Mouse (Mus musculus): ENCODE measurements around the gene Notch2. TPM values are rescaled to one million over a fixed set of nuclear protein-coding genes. Genes with fewer than 3 reads are reported as not detected.

The Notch2 gene
- polyA plus RNA-seq, 1 experiment from 2014 or later: 15.6 TPM

DNA sequence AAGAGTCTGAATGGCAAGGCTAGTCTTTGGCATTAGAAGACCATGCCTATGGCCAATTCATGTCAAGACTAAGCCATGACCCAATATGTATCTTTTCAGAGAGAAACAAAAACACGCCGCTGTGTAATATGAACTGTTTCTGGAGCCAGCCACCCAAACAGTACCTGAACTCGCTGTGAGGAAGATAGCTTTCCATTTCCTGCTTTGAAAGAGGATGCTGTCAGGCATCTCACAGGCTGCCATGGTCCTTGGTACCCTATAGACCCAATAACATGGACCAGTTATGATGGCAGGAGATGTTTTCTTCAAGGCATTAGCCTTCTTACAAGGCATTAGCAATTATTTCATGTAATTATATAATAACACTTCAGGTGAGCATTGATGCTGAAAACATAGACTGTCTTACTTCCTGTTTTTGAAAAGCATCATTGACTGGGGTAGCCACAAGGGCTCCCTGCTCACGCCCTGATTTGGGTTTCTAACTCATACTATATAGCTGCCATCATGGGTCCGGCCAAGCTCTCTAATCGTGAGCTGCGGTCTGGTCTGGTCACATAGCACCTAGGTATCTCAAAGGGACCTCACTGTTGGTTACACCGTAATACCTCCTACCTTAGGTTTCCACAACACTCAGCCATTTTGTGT lies 32.5 kb upstream of the Notch2 start:
- H3K27me3 ChIP-seq (ENCODE audit: insufficient read depth, poor library complexity, severe bottlenecking): no peaks in the 10 kb centered on the region
- H3K9me3 ChIP-seq: no peaks in the 10 kb centered on the region
- 93% methylated on average over 8 of the region's 8 CpGs for WGBS
- peaks cover 3% of the 10 kb centered on the region; the same call in 1 of the 2 replicates for H3K4me1 ChIP-seq (replicated peaks)
- DNase-seq (ENCODE audit: low spot score): no peak
- no peaks in the 10 kb centered on the region for H3K36me3 ChIP-seq
- H3K4me3 ChIP-seq: no peak overlapping the region
- H3K27ac ChIP-seq: no peak overlapping the region

DNA sequence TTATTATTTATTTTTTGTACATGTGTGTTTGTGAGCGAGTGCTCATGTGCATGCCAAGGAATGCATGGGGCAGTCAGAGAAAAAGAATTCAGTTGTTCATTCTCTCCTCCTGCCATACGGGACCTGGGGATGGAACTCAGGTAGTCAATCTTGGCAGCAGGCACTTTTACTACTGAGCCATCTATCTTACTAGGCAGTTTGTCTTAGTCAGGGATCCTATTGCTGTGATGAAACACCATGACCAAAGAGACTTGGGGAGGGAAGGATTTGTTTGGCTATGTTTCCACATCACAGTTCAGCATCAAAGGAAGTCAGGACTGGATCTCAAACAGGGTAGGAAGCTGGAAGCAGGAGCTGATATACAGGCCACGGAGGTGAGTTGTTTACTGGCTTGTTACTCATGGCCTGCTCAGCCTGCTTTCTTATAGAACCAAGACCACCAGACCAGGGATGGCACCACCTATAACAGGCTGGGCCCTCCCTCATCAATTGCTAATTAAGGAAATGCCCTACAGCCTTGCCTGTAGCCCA lies 31.9 kb upstream of the Notch2 start:
- no peak for DNase-seq (ENCODE audit: low spot score)
- Histone ChIP-seq H3K9me3 (no peaks in the 10 kb centered on the region), H3K36me3 (no peaks in the 10 kb centered on the region), H3K4me3 (no peak overlapping the region), H3K27me3 (ENCODE audit: insufficient read depth, poor library complexity, severe bottlenecking) (no peaks in the 10 kb centered on the region), H3K4me1 (replicated peaks) (peaks cover 3% of the 10 kb centered on the region; the same call in 1 of the 2 replicates), H3K27ac (no peak overlapping the region)
- WGBS: 86% methylated on average over 3 of the region's 3 CpGs

DNA sequence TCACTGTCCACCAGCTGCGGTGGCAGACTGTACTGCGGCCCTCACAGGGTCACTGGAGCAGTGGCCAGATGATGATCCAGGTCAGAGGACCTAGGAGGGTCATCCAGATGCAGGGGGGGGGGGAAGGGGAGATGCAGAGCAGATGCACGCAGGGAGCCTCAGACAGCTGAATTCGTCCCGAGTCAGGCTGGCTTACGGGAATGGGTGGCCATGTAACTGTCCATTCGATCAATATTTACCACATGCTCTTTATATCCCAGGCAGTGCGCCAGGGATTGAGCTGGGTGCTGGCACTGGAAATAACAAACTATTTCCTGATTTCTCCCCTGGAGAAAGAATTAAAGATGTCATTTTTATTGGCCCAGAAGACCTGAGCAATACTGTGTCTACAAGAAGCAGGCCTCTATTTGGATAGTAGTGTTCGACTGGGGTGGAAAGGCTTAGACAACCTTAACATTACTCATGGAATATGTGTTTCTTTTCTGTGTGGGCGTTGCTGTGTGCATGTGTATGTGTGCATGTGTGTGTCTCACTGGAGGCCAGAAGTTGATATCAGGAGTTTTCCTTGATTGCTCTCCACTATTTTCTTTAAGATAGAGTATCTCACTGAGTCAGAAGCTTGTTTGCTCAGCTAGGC lies 28.3 kb upstream of the Notch2 start:
- WGBS: 84% methylated on average over 10 of the region's 10 CpGs
- Histone ChIP-seq H3K27ac (no peak overlapping the region), H3K4me1 (replicated peaks) (peaks cover 3% of the 10 kb centered on the region; the same call in 1 of the 2 replicates), H3K9me3 (no peaks in the 10 kb centered on the region), H3K27me3 (ENCODE audit: insufficient read depth, poor library complexity, severe bottlenecking) (no peaks in the 10 kb centered on the region), H3K36me3 (no peaks in the 10 kb centered on the region), H3K4me3 (no peak overlapping the region)
- DNase-seq (ENCODE audit: low spot score): no peak

DNA sequence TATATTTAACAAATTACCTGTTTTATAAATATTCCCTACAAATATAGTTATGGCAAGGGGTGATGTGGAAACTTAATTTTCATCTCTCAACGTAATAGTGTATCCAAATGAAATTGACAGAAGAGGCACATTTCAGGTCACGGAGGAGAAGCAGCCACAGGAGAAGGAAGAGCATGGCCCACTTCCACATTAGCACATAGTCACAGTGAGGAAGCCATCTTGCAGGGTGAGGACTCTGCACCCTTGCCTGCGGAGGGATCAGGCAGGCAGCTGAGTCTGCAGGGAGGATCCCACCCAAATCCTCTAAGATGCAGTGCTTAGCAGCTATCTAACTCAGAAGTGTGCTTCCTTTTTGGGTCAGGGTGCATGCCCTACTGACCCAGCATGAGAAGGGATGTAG lies 27.6 kb upstream of the Notch2 start:
- Histone ChIP-seq H3K27me3 (ENCODE audit: insufficient read depth, poor library complexity, severe bottlenecking) (no peaks in the 10 kb centered on the region), H3K4me1 (replicated peaks) (peaks cover 3% of the 10 kb centered on the region; the same call in 1 of the 2 replicates), H3K27ac (no peak overlapping the region), H3K9me3 (no peaks in the 10 kb centered on the region), H3K4me3 (no peak overlapping the region), H3K36me3 (no peaks in the 10 kb centered on the region)
- DNase-seq (ENCODE audit: low spot score): no peak
- 89% methylated on average over 3 of the region's 3 CpGs for WGBS

DNA sequence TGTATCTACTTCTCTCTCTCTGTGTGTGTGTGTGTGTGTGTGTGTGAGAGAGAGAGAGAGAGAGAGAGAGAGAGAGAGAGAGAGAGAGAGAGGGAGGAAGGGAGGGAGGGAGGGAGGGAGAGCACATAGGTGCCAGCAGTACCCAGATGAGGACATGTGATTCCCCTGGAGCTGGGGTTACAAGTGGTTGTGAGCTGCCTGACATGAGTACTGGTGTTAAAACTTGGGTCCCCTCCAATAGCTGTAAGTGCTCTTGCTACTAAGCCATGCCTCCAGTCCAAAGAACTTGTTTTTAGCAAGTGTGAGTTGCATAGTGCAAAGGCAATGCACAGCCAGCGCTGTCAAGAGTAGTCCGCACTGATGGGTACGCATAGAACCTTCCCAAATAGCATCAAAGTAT lies 26.2 kb upstream of the Notch2 start:
- Histone ChIP-seq H3K36me3 (no peaks in the 10 kb centered on the region), H3K4me3 (no peak overlapping the region), H3K27me3 (ENCODE audit: insufficient read depth, poor library complexity, severe bottlenecking) (no peaks in the 10 kb centered on the region), H3K27ac (no peak overlapping the region), H3K4me1 (replicated peaks) (peaks cover 3% of the 10 kb centered on the region; the same call in 1 of the 2 replicates), H3K9me3 (no peaks in the 10 kb centered on the region)
- DNase-seq (ENCODE audit: low spot score): no peak
- WGBS: 90% methylated on average over 3 of the region's 3 CpGs

DNA sequence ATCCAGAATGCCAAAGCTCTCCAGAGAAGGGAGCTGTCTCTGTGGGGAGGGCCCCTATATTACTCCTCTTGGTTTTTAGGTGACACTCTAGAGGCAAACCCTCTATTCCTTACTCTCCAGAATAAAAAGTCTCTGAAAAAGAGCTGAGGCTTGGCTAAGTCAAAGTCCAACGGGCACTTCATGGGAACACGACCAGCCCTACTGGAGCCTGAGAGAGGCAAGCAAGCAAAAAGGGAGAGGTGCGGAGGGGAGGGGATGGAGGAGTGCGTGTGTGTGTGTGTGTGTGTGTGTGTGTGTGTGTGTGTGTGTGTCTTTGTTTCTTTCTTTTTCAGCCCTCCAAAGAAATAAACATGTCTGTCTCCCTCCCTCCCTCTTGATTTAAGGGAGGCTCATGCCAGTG lies 24.6 kb upstream of the Notch2 start:
- no peaks in the 10 kb centered on the region for H3K27me3 ChIP-seq (ENCODE audit: insufficient read depth, poor library complexity, severe bottlenecking)
- peaks cover 3% of the 10 kb centered on the region; the same call in 1 of the 2 replicates for H3K4me1 ChIP-seq (replicated peaks)
- 67% methylated on average over 4 of the region's 4 CpGs for WGBS
- DNase-seq (ENCODE audit: low spot score): no peak
- no peaks in the 10 kb centered on the region for H3K9me3 ChIP-seq
- H3K36me3 ChIP-seq: no peaks in the 10 kb centered on the region
- H3K4me3 ChIP-seq: no peak overlapping the region
- H3K27ac ChIP-seq: no peak overlapping the region

DNA sequence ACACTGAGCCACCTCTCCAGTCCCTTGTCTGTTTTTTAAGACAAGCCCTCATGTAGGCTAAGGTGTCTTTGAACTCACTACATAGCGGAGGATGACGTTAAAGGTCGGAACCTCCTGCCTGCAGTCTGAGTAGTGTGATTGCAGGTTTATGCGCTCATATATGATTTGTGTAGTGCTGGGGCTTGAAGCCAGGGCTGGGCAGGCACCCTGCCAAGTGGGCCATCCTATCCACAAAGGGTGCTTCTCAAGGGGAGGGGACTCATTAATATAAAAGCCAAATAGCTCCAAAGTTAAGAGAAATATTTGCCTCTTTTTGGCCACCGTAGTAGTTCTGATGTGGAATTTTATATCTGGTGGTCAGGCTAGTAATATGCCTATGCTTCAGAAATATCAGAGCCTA lies 22.8 kb upstream of the Notch2 start:
- Histone ChIP-seq H3K4me3 (no peak overlapping the region), H3K36me3 (no peaks in the 10 kb centered on the region), H3K27me3 (ENCODE audit: insufficient read depth, poor library complexity, severe bottlenecking) (no peaks in the 10 kb centered on the region), H3K27ac (no peak overlapping the region), H3K9me3 (no peaks in the 10 kb centered on the region), H3K4me1 (replicated peaks) (no peaks in the 10 kb centered on the region; the same call in 1 of the 2 replicates)
- no peak for DNase-seq (ENCODE audit: low spot score)
- WGBS: 95% methylated on average over 5 of the region's 5 CpGs

DNA sequence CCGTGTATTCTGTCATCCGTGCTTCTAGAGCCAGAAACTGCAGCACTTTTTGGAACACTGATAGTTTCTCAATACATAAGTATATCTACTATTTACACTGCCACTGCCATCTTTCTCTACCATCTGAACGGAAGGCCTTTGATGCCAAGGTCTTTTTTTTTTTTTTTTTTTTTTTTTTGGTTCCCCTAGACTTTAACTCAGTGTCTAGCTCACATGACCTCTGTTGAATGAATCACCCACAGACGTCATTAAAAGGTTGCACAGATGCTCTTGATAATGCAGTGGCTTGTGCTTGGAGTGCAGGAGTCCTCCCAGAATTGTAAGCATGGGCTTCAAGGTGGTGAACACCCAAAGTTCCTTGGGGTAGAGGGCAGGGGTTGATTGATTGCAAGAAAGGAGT lies 21.0 kb upstream of the Notch2 start:
- no peaks in the 10 kb centered on the region for H3K36me3 ChIP-seq
- no peaks in the 10 kb centered on the region for H3K27me3 ChIP-seq (ENCODE audit: insufficient read depth, poor library complexity, severe bottlenecking)
- H3K4me1 ChIP-seq (replicated peaks): 0 out of 2 replicates have a peak, but pooled peaks cover 3% of the 10 kb centered on the region
- WGBS: 71% methylated on average over 4 of the region's 4 CpGs
- no peaks in the 10 kb centered on the region for H3K9me3 ChIP-seq
- DNase-seq (ENCODE audit: low spot score): no peak
- no peak overlapping the region for H3K4me3 ChIP-seq
- H3K27ac ChIP-seq: no peak overlapping the region

DNA sequence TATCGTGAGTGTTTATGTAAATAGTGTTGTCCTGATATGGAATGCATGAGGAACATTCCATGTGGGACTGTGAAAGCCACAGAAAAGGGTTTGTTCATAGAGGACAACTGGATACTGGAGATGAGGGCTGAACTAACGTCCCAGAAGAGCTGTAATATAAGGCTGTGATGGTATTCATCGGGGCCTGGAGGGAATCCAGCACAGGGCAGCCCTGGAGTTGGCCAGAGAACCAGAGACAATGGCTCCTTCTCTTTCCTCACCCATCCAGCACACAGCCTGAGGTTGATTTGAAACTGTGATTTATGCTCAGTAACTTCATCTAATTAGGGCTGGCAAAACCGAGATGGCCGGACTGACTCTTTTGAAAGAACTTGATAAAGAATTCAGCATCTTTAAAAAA lies 20.1 kb upstream of the Notch2 start:
- H3K4me1 ChIP-seq (replicated peaks): 0 out of 2 replicates have a peak, but pooled peaks cover 3% of the 10 kb centered on the region
- no peaks in the 10 kb centered on the region for H3K9me3 ChIP-seq
- H3K27ac ChIP-seq: no peak overlapping the region
- WGBS: 84% methylated on average over 5 of the region's 5 CpGs
- H3K27me3 ChIP-seq (ENCODE audit: insufficient read depth, poor library complexity, severe bottlenecking): no peaks in the 10 kb centered on the region
- no peaks in the 10 kb centered on the region for H3K36me3 ChIP-seq
- H3K4me3 ChIP-seq: no peak overlapping the region
- DNase-seq (ENCODE audit: low spot score): no peak

DNA sequence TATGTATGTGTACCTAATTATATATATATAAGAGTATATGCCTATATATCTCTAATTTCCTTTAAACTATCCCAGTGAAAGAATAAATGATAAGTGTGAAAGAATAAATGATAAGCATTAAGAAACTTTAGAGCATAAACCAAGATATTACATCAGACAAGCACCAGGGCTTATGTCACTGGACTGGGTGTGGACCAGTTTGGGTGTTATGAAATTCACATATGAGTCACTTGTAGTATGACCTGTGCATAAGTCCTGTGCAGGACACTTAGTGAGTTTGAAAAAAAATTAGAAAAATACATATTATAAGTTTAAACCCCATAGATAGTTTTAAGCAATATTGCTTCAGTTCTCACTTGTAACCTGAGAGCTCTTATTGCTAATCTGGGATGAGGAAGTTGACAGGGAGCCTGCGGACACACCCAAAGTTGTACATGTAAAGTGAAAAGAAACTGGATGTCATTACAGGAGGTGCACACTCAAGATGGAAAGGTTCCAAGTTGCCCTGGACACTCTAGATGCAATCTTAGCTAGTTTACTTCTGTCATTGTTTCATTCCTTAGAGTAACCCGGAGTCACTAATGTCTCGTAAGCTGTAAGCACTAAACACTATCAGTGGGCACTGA lies 19.3 kb upstream of the Notch2 start:
- H3K4me3 ChIP-seq: no peak overlapping the region
- H3K4me1 ChIP-seq (replicated peaks): 0 out of 2 replicates have a peak, but pooled peaks cover 3% of the 10 kb centered on the region
- no peak for DNase-seq (ENCODE audit: low spot score)
- WGBS: 96% methylated on average over 3 of the region's 3 CpGs
- H3K36me3 ChIP-seq: no peaks in the 10 kb centered on the region
- H3K27ac ChIP-seq: no peak overlapping the region
- H3K9me3 ChIP-seq: no peaks in the 10 kb centered on the region
- no peaks in the 10 kb centered on the region for H3K27me3 ChIP-seq (ENCODE audit: insufficient read depth, poor library complexity, severe bottlenecking)

DNA sequence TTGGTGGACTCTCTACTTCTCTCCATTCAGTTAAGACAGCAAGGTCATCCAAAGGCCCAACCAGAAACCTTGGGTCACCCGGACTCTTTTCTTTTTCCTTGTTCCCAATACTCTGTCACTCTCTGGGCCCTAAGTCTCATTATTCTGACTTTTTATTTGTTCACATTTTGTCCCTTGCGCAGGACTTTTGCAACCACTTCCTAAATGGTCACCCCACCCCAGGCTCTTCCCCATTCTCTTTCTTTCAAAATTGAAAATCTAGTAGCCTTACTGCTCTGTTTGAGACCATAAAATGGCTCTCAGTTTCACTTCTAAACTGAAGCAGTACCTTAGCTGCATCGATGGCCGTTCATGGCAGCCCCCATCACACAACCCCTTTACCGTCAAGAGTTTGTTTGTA lies 18.5 kb upstream of the Notch2 start:
- Histone ChIP-seq H3K36me3 (no peaks in the 10 kb centered on the region), H3K27ac (no peak overlapping the region), H3K4me3 (no peak overlapping the region), H3K27me3 (ENCODE audit: insufficient read depth, poor library complexity, severe bottlenecking) (no peaks in the 10 kb centered on the region), H3K4me1 (replicated peaks) (0 out of 2 replicates have a peak, but pooled peaks cover 3% of the 10 kb centered on the region), H3K9me3 (no peaks in the 10 kb centered on the region)
- no peak for DNase-seq (ENCODE audit: low spot score)
- WGBS: 91% methylated on average over 5 of the region's 5 CpGs

DNA sequence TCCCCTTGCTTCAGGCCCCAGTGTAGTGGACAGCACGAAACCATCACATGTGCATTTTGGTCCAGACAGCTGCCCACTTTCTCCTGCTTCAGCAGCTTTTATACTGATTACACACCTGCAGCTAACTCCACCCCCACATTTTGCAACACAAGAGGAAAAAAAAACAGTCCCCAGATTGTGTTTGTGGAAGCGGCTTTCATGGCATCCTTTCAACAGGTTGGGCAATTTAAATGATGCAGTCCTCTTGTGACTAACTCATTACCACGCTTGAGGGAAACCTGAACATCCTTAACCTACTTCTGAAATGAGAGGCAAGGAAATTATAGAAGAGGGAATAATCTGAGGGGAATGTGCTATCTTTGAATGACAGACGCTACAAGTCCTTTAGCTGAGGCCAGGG lies 15.0 kb upstream of the Notch2 start:
- H3K4me1 ChIP-seq (replicated peaks): 0 out of 2 replicates have a peak, but pooled peaks cover 3% of the 10 kb centered on the region
- DNase-seq (ENCODE audit: low spot score): no peak
- no peaks in the 10 kb centered on the region for H3K36me3 ChIP-seq
- 76% methylated on average over 4 of the region's 4 CpGs for WGBS
- no peaks in the 10 kb centered on the region for H3K9me3 ChIP-seq
- H3K27ac ChIP-seq: no peak overlapping the region
- no peaks in the 10 kb centered on the region for H3K27me3 ChIP-seq (ENCODE audit: insufficient read depth, poor library complexity, severe bottlenecking)
- H3K4me3 ChIP-seq: no peak overlapping the region

DNA sequence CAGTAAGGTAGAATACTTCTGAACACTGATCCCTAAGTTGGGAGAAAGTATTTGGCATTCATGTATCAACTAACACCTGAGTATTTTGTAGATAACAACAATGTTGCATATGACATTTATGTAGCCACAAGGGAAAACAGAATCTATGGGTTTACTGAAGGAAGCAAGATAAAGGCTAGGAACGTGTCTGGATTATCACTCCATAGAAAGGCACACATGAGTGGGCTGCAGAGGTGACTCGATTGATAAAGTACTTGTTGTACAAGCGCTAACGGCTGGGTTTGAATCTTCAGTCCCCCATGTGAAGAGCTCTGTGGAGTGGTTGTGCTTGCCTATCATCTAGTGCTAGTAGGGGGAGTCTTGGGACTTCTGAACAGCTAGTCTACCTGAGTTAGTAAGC lies 9.8 kb upstream of the Notch2 start:
- no peaks in the 10 kb centered on the region for H3K27me3 ChIP-seq (ENCODE audit: insufficient read depth, poor library complexity, severe bottlenecking)
- no peaks in the 10 kb centered on the region for H3K9me3 ChIP-seq
- DNase-seq (ENCODE audit: low spot score): no peak
- no peak overlapping the region for H3K4me3 ChIP-seq
- WGBS: 87% methylated on average over 4 of the region's 4 CpGs
- H3K4me1 ChIP-seq (replicated peaks): no peaks in the 10 kb centered on the region
- no peaks in the 10 kb centered on the region for H3K36me3 ChIP-seq
- H3K27ac ChIP-seq: no peak overlapping the region

Measured in hindbrain, embryonic 10.5 days (tissue).